Mouse (Mus musculus) naive thymus-derived CD4-positive, alpha-beta T cell, adult 2 months (primary cell): Measurements from ENCODE around the gene Meis2.

ENCODE experiments used
- DNase-seq: peaks from one replicate; pipeline ENCODE4 v3.0.0-alpha.2; 2011; ENCODE audit warnings: low read depth

Gene Meis2

GRCm38 (mm10) chr2:115998802-115999201 is 66.8 kb downstream of the Meis2 start:
- no peak for DNase-seq

GRCm38 (mm10) chr2:115996438-115996837 is 69.2 kb downstream of the Meis2 start:
- DNase-seq = no peak

GRCm38 (mm10) chr2:115993877-115994276 is 71.8 kb downstream of the Meis2 start:
- no peak for DNase-seq

GRCm38 (mm10) chr2:115989249-115989648 is 76.4 kb downstream of the Meis2 start:
- DNase-seq = no peak

- DNase-seq = no peak
Observed at GRCm38 (mm10) chr2:115988448-115988847, 77.2 kb downstream of the Meis2 start.

- no peak for DNase-seq
Observed at GRCm38 (mm10) chr2:115984952-115985351, 80.7 kb downstream of the Meis2 start.

- DNase-seq = no peak
Observed at GRCm38 (mm10) chr2:115984487-115984886, 81.2 kb downstream of the Meis2 start.

GRCm38 (mm10) chr2:115980490-115980889 is 85.1 kb downstream of the Meis2 start:
- no peak for DNase-seq

GRCm38 (mm10) chr2:115979683-115980476 is 85.8 kb downstream of the Meis2 start:
- DNase-seq = no peak

- DNase-seq = peak; percentile 0
Observed at GRCm38 (mm10) chr2:115978666-115979065, 87.0 kb downstream of the Meis2 start.

GRCm38 (mm10) chr2:115971296-115971805 is 94.3 kb downstream of the Meis2 start:
- DNase-seq = no peak

- no peak for DNase-seq
Observed at GRCm38 (mm10) chr2:115970091-115970820, 95.4 kb downstream of the Meis2 start.

GRCm38 (mm10) chr2:115969201-115969600 is 96.4 kb downstream of the Meis2 start:
- DNase-seq = no peak

- DNase-seq = no peak
Observed at GRCm38 (mm10) chr2:115964911-115965310, 100.7 kb downstream of the Meis2 start.

GRCm38 (mm10) chr2:115963293-115963835 is 102.3 kb downstream of the Meis2 start:
- DNase-seq = no peak

- DNase-seq = no peak
Observed at GRCm38 (mm10) chr2:115962728-115963127, 102.9 kb downstream of the Meis2 start.

- DNase-seq = no peak
Observed at GRCm38 (mm10) chr2:115962113-115962512, 103.5 kb downstream of the Meis2 start.

GRCm38 (mm10) chr2:115960615-115961014 is 105.0 kb downstream of the Meis2 start:
- DNase-seq = no peak

GRCm38 (mm10) chr2:115956786-115957185 is 108.9 kb downstream of the Meis2 start:
- DNase-seq = no peak

GRCm38 (mm10) chr2:115950645-115951044 is 115.0 kb downstream of the Meis2 start:
- no peak for DNase-seq

GRCm38 (mm10) chr2:115948630-115949426 is 116.8 kb downstream of the Meis2 start:
- no peak for DNase-seq

GRCm38 (mm10) chr2:115947714-115948226 is 117.9 kb downstream of the Meis2 start:
- no peak for DNase-seq
